Mouse (Mus musculus) ES-Bruce4 (cell line): ENCODE results near the gene Apobec1.

ENCODE experiments used
- CTCF ChIP-seq: IDR thresholded peaks from one replicate; pipeline ENCODE4 v1.8.1; 2011; ENCODE audit warnings: low read depth, low read length
- EP300 ChIP-seq: IDR thresholded peaks from 2 replicates; pipeline ENCODE4 v1.6.1; 2011; ENCODE audit warnings: low read depth, low read length; ENCODE audit not compliant: insufficient read depth
- POLR2A ChIP-seq: IDR thresholded peaks from one replicate; pipeline ENCODE4 v1.8.1; 2011; ENCODE audit warnings: low read length; ENCODE audit not compliant: insufficient read depth

DNA sequence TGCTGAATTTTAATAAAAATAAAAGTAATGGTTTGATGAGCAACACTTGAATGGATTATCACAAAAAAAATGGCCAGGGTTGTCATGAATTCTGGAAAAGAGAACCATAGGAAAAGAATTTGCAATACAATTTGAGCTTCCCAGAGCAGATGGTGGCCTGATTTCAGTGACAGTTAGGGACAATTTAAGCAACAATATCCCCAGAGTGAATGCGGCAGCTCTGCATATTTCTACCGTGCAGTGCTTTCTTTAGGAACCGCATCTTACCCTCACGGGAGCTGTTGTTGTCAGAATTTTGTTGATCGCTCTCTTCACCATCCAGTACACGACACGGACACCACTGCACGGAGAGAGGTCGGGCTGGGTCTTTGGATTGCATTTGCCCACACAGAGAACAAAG lies 62.7 kb downstream of the Apobec1 start:
- TF ChIP-seq CTCF (no peak), POLR2A (no peak), EP300 (no peak)
